Mouse (Mus musculus): ENCODE data around the gene Chek2. TPM values are rescaled to one million over a fixed set of nuclear protein-coding genes. Genes with fewer than 3 reads are reported as not detected.
"Not testable (repeated sequence)": the region's sequence is repeated elsewhere in the genome, so short reads cannot be mapped to it uniquely, and the experiment has no call there.

The Chek2 gene
- total RNA-seq, 2 experiments from 2014 or later = 6.8 to 7.8 TPM

DNA sequence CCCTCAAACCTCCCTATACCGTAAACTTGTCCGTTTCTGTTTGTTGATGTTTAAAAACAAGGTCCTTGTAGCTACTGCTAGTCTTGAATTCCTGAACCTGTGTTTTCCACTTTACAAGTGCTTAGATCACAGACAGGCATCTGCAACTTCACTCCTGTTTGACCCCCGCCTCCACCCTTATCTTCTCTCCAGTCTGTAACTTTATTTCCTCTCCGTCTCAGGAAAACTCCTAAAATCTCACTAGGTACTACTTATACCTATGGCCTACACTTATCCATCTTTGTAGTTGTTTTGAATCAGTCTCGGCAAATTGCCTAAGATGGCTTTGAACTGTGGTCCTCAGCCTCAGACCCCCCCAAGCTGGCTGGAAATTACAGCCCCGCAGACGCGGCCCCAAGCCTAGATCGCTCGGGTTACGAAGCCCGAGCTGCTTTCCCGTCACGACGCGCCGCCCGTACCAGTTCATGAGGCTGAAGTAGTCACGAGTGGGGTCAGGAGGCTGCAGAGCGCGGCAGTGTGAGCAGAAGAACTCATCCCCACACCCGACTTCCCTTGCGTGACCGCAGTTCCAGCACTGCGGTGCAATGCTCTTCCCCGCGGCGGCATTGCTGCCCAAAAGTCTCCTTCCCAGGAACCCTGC lies 621 bp upstream of the Chek2 start:
- DNase-seq = no peak

DNA sequence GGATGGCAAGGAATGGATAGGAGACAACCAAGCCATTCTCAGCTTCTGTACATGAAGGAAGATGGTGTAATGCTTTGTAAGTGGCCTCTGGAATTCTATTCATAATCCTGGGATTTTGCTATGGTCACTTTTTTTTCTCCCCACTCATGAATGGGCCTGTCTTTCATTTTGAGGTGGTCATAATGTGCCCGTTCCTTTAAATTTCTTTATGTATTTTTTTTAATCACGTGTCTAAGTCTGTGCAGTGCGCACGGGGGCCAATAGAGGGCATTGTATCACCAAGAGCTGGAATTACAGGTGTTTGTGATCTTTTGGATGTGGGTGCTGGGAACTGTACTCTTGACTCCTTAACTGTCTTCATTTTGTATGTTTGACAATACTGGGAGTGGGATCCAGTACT lies 686 bp downstream of the Chek2 start:
- peak; percentile 46 for DNase-seq

GRCm38 (mm10) chr5:110841046-110841862 lies 1.5 kb downstream of the Chek2 start:
- DNase-seq = no peak

DNA sequence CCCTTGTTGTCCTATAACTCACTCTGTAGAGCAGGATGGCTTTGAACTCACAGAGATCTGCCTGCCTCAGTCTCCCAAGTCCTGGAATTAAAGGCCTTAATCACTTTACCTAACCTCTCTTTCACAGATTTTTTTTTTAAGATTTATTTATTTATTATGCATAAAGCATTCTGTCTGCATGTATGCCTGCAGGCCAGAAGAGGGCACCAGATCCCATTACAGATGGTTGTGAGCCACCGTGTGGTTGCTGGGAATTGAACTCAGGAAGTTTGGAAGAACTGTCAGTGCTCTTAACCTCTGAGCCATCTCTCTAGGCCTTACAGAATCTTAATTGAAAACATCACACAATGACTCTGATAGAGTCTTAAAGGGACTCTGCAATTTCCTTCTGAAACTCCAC lies 13.2 kb downstream of the Chek2 start:
- DNase-seq = no peak

GRCm38 (mm10) chr5:110857091-110857490 lies 17.3 kb downstream of the Chek2 start:
- no peak for DNase-seq

GRCm38 (mm10) chr5:110859013-110859650 lies 19.4 kb downstream of the Chek2 start:
- DNase-seq = peak; percentile 66

DNA sequence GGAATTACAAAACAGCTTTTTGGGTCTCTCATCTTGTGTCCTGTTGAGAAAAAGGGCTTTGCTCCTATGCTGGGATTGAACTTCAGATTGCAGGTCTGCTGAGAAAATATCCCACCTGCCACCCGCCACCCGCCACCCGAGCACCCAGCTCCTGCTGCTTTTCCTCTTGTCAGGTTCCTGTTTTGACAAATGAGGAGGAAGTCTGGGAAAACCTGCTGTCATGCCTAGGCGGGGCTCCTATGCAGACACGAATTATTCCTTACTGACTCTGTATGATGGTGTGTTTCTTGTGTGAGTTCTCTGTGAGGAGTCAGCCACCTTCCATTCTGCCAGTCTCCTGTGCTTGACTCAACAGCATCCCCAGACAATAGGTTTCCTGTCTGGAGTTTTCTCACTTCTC lies 20.7 kb downstream of the Chek2 start:
- no peak for DNase-seq

DNA sequence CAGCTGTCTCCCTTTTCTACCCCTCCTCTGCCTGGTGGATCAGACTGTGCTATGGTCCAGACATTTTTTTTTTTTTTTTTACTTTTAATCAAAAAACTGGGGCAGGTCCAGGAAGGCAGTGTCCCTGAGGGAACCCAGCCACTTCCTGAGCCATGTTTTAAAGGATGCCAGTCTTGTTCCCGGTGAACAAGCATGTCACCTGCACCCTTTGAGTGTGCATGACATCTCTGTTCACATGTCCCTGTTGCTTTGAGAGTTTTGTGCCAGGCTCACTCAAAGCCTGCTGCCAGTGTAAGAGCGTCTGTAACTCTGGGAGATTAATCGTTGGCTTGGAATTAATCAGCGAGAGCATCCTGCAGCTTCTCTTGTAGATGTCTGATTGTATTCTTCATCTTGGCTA lies 28.7 kb downstream of the Chek2 start:
- DNase-seq = no peak

DNA sequence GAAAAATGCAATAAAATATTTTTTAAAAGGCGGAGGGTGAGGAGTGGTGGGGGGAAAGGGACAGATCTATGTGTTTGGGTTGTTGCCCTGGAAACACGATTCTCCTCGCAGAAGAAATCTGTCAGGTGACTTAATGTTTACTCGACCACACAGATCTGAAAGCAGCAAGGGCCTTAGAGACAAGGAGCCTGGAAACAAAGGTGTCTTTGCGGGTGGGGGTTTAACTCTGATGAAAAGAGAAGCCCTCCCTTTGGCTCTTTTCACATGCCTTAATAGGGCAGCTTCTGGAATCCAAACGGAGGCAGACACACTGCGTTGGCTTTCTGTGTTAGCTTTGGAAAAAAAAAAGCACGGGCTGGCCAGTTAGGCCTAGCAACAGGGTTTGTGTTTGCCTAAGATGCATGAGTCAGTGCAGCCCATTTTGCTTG lies 29.5 kb downstream of the Chek2 start:
- DNase-seq = no peak

- no peak for DNase-seq
These were observed 33.4 kb downstream of the Chek2 start for GRCm38 (mm10) chr5:110873160-110873559.

DNA sequence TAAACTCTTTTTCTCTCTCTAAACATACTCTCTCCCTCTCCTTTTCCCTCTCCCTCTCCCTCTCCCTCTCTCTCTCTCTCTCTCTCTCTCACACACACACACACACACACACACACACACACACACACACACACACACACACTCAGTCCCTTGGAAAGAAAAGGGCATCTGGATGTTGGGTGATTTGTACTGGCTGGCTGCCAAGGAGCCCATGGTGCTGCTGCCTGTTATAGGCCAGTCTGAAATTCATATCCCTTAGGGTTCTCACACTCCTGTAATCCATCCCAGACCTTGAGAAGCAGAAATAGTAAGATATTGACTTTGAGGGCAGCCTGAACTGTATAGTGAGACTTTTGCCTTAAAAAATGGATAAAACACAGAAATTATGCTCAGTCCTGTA lies 34.9 kb downstream of the Chek2 start:
- peak; percentile 62 for DNase-seq

GRCm38 (mm10) chr5:110875286-110875685 lies 35.5 kb downstream of the Chek2 start:
- DNase-seq = no peak

GRCm38 (mm10) chr5:110877666-110878505 lies 38.1 kb downstream of the Chek2 start:
- no peak for DNase-seq

DNA sequence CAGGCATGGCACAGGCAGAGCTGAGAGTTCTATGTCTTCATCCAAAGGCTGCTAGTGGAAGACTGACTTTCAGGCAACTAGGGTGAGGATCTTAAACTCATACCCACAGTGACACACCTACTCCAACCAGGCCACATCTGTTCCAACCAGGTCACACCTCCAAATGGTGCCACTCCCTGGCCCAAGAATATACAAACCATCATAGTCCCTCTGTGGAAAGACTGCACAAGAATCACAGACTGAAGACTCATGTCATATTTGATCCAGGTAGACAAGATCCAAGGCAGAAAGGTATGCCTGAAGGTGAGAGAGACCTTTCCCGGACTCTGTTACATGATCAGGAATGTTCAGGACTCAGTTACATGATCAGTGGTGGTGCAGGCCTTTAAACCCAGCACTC lies 38.7 kb downstream of the Chek2 start:
- DNase-seq = not testable (repeated sequence)

DNA sequence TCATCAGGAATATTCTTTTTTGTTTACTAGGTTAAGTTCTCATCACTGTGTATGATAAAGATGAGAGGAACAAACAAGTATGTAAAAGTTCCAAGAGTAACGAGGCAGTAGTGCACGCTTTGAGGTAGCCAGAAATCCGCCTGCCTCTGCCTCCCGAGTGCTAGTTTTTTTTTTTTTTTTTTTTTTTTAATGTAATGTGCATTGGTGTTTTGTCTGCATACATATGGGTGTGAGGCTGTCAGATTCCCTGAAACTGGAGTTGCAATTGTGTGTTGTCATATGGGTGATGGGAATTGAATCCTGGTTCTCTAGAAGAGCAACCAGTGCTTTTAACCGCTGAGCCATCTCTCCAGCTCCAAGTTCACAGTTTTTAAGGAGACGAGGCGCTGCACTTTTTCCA lies 39.3 kb downstream of the Chek2 start:
- DNase-seq = no peak

DNA sequence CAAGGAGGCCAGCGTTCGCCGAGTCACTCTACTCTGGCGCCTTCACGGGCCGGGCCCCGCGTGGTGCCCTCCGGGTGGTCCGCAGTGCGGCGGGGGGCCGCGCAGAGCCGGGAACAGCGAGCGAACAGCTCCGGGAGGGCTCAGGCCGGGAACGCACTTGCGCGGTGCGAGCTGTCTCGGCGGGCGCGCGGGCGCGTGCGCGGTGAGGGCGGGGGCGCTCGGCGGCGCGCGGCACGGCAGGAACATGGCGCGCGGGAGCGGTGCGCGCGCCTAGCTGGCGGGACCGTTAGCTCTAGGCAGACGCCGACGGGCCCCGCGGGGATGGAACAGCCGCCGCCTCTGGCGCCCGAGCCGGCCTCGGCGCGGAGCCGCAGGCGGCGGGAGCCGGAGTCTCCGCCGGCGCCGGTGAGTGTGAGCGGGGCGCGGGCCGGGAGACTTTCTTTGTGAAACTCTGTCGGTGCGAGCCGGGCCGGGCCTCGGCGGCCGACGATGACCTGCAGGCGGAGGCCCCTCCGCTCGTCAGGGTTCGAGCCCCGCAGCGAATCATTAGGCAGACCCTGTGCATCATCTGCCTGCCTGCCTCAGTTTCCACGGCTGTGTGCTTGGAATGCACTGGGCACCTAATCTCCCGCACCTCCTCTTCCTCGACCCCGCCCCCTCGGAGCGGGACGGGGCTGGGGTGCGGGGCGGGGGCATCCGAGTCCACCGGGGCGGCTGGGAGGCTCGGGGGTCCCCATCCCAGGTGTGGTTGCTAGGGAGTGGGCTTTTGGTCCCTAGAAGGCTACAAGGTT lies 40.0 kb downstream of the Chek2 start, which contains the start of gene Ttc28:
Gene Ttc28 (plus strand): TSS at position 220 of the 791 bp plus-strand sequence.
- peak; percentile 94 for DNase-seq

- DNase-seq = no peak
These were observed 48.8 kb downstream of the Chek2 start for GRCm38 (mm10) chr5:110888596-110888995.

- DNase-seq = no peak
These were observed 50.2 kb downstream of the Chek2 start for GRCm38 (mm10) chr5:110889945-110890344.

DNA sequence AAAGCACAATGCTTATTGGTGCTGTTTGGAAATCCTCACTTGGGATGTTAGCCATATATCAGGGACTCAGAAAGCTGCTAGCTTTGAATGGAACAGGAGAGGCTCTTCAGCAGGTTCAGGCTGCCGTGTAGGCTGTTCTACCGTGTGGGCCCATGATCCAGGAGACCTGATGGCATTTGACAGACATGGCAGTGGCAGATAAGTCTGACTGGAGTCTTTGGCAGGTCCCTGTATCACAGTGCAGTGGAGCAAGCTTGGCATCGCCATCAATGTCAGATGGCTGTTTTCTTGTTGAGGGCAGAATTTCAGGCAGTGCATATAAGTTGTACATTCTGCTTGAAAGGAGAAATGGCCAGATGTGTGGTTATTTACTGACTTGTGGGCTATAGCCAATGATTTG lies 50.8 kb downstream of the Chek2 start:
- DNase-seq = no peak

GRCm38 (mm10) chr5:110897114-110897788 lies 57.5 kb downstream of the Chek2 start:
- DNase-seq = no peak

DNA sequence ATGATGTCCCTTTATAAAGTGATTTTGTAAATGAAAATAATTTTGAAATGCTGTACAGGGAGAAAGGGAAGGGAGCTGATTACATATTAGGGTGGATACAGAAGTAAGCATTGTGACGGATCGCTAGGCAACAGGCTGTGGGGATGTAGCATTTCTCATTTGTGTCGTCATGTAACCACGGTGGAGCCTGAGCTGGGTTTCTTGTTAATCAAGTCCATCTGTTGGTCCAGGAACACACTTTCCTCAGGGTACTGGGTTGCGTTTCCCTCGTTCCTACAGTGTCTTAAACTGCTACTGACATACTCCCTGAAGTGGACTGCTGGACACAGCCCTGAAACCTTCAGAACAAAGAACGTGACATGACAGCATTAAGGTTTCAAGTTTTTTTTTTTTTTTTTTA lies 58.4 kb downstream of the Chek2 start:
- DNase-seq = no peak

Measured in adrenal gland, postnatal 10 days (tissue).